Mouse (Mus musculus) thymus, adult 2 months (tissue): ENCODE data around the gene 6430550D23Rik.

Experiments
- CTCF ChIP-seq: fragments of 200-500 bp; IDR thresholded peaks from 2 replicates; pipeline ENCODE4 v1.5.1; 2012; ENCODE audit warnings: mild to moderate bottlenecking, control low read depth, low read length, moderate library complexity, borderline replicate concordance; ENCODE audit not compliant: control insufficient read depth, poor library complexity, insufficient read depth; ENCODE audit errors: extremely low read depth
- POLR2A ChIP-seq: fragments of 200-500 bp; IDR thresholded peaks from 2 replicates; pipeline ENCODE4 v1.6.1; 2012; ENCODE audit warnings: mild to moderate bottlenecking, low read length, control low read depth, moderate library complexity; ENCODE audit not compliant: control insufficient read depth, poor library complexity, insufficient read depth; ENCODE audit errors: extremely low read depth

- TF ChIP-seq CTCF (peak; percentile 18; the same call in 1 of the 2 replicates), POLR2A (0 out of 2 replicates have a peak, but pooled peaks have one; percentile 34)
Observed at GRCm38 (mm10) chr2:155985776-155986175, 22.0 kb downstream of the 6430550D23Rik start.
